Mouse (Mus musculus) CD4-positive helper T cell, adult 2 months (primary cell): ENCODE measurements around the gene Bach2.

Source experiments
- DNase-seq: peaks from one replicate; pipeline ENCODE4 v3.0.0-alpha.2; 2012; ENCODE audit warnings: low read depth, missing footprints, low spot score

Gene Bach2

DNA sequence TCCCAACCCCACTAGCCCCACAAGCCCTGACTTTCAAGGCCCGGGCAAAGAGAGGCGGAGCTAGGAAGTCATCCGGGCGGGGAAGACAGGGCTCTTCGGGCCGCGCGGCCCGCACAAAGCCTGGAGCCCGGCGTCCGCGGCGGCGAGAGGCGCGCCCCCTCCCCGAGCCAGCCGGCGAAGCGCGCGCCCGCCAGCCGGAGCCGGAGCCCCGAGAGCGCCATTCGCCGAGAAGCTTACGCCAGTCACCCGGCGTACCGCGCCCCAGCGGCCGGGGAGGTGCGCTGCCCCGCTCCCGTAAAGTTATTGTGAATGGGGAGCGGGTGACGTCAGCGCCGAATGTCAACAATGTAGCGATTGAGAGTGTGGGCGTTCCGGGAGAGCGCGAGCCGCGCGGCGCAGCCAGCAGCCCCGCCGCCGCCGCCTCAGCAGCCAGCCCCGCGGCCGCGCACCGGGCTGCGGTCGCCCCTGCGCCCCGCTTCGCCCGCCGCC is at the start of gene Bach2:
TSS of gene Bach2 (plus strand) at position 439 of the 489 bp plus-strand sequence.
- DNase-seq = peak; percentile 94

DNA sequence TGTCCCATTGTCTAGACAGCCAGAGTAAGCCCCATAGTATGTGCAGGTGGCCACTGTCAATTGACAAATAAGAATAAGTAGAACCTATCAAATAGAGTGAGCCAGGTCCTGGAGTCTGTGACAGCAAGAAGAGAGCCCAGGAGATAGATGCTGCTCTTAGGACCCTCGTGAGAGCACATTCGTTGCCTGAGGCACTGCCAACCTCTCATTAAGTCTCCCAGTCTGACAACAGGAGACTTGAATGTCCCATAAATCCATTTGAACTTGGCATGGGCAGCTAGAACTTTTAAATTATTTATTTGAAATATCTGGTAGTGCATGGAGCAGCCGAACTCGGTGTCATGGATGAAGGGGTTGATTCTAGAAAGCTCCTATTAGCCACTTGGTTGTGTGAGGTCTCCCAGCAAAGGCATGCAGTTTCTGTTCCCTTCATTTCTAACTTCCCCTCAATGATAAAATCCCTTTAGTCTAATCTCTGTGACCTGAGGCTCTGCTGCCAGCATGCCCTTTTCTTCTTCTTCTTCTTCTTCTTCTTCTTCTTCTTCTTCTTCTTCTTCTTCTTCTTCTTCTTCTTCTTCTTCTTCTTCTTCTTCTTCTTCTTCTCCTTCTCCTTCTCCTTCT is 49.1 kb upstream of the Bach2 start:
- no peak for DNase-seq

DNA sequence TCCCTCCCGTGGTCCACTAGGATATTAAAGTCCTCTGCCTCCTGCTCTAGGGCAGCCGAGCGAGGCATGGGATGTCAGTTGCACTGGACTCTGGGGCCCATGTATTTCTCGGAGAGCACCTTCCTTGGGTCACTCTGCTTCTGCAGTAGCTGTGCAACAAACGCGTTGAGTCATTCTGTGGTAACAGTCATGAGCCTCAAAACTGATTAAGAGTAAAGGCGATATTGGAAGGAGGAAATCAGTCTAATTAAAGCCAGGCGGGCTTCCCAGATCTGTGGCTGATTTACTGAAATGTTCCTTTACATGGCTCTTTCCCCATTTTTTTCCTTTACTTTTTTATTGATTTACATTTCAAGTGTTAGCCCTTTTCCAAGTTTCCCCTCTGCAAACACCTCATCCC is 48.1 kb upstream of the Bach2 start:
- no peak for DNase-seq

DNA sequence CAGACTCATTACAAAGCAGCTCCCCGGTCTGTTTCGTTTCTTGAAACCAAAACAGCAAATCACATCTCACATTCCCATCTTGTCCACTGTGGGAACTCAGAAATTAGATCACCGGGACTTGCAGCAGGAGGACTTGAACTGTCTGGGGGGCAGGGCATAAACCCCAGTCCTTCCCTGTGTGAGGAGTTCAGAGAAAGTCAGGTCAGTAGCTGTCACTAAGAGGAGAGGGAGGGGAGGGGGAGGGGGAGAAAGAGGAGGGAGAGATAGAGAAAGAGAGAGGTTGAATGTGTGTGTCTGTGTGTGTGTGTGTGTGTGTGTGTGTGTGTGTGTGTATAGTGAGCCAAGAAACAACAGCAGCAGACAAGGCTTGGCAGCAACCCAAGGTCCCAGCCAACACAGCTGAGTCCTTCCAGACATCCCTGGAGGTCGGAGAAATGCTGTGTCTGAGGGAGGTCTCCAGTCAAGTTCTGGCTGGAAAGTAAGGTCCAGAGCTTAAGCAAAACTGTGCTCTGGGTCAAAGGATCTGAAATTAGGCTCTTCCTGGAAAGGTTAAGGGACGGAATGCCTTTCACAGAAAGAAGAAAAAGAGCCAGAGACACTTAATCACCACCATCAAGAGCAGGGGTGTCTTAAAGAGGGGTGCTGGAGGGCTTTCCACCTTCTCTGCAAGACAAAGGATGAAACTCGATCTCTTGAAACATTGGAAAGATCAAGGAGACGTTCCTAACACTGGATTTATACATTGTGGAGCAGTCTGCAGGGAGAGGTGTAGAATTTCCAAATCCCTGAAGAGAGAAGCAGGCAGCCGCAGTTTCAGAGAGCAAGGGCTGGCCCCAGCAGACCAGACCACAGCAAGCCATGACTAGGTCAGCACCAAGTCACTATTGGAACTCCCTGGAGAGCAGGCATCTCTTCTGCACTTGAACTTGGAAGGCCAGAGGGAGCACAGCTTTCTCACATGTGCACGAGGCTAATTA is 42.4 kb upstream of the Bach2 start:
- no peak for DNase-seq

DNA sequence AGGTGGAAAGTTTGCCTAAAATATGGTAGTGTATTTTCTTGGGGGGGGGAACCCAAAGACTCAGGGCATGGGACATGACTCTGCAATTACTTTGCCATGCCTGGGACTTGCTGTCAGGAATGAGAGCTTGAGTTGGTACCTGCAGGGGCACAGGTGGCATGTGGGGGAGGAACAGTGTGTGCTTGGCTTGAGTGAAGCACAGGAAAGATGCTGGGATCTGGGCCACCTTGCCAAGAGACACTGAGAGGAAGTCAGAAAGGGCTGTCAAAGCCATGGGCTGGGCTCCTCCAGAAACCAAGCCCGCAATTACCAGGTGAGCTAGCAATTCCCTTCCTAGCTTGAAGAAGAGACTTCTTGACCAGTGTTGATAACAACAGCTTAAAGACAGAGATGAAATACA is 40.6 kb upstream of the Bach2 start:
- no peak for DNase-seq

DNA sequence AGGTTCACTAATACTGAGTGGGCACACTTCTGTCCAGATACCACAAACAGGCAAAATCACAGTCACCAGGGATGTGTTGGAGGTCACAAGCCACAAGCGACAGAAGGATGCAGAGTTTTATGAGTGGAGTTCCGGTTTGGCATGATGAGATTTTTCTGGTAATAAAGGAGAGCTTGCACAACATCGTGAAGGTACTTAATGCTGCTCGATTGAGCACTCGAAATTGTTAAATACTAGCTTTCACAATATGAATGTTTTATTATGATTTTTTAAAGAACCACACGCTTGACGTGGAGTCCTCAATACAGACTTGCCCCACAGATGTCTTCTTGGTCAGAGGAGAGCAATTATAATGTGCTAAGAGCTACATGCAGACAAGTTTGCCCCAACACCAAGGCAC is 40.0 kb upstream of the Bach2 start:
- no peak for DNase-seq

DNA sequence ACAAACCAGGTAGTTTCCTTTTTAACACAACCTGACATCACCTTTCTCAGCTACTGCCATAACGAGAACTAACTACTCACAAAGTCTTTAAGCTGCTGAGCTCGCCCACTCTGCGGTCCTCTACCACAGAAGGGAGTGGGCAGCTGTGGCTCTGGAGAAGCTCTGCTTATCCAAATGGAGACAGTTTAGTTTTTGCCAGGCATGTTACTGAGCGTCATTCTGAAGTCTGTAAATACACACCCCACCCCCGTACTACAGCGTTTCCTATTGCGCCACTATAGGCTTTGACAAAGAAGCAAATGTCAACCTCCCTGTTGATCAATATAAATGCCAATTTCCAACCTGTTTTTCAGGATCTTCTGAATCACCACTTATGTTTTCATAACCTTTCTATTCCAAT is 39.4 kb upstream of the Bach2 start:
- no peak for DNase-seq

DNA sequence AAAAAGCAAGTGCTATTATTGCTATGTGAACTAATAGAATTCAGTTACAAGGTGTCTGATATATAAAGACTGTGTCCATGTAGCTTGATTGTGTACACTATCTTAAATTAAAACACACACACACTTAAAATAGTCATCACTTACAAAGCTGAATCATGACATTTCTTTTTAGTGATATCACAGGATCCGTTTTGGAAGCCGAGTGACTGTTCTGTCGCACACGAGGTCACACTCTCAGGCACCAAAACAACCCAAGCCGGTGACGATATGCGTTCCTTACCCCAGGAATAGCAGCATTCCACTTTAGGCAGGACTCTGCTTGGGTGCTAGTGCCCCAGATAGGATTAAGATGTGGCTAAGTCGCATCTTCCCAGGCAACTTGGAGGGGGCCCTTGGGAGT is 37.5 kb upstream of the Bach2 start:
- no peak for DNase-seq

DNA sequence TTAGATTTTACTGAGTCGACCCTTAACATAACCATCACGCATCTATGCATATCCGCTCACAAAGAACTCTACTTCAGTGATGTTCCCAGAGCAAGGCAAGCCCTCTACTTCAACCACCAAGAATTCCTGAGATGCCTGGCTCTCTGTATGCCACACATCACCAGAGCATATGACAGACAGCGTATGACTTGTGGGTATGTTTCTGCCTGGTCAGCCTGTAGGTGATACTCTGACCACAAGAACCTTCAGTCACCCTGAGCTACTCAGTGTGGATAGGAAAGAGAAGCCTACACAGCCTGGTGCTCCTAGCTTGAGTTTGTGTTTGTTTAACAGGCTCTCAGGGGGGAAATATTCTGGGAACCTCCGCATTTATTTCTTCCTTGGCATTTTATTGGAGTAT is 36.2 kb upstream of the Bach2 start:
- no peak for DNase-seq

DNA sequence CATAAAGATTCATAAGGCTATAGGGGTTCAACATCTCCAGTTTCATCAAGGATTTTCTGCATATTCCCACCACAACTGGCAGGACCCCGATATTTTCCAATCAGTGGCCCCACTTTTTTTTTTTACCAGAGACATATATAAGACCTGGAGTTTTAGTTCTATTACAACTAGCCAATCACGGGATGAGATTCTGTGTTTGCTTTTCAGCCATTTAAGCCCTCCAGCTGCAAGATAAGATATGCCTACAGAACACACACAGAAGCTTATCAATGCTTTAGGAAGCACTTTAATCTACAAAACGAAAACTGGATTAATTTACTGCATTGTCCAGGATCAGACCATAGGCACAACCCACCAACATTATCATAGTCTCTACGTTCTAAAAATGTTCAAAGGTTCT is 33.8 kb upstream of the Bach2 start:
- DNase-seq = no peak

DNA sequence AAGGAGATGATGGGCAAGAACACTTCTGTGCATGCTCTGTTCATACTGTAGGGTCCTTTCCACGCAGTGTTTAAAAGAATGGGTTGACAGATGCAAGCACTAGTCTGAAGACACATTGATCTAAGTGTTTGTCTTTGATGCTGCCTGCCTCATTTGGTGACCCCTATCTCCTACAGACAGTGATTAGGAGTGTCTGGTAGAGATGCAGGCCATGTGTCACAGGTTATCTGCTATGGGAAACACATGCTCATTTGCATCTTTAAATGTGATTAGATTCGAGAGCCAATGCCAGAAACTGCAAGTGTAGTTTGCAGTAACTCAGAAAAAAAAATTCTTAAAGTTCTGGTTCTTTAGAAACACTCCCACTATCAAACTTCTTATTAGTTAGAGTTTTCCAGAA is 32.8 kb upstream of the Bach2 start:
- DNase-seq = no peak

DNA sequence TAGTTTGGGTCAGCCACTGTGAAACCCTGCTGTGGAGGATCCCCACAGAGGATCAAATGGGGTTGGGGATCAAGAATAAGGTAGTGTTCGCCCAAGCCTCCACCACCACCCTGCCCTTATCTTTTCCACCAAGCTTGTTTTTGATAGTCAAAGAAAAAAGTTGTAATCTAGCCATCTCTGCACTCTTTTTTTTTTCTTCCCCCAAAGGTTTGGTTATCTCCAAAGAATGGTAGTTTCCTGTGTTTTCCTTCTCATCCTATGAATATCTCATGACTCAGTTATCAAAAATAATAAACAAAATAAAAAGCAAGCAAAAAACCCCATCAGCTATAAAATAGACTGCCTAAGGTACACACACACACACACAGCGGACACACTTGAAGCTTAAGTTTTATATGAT is 28.6 kb upstream of the Bach2 start:
- no peak for DNase-seq

DNA sequence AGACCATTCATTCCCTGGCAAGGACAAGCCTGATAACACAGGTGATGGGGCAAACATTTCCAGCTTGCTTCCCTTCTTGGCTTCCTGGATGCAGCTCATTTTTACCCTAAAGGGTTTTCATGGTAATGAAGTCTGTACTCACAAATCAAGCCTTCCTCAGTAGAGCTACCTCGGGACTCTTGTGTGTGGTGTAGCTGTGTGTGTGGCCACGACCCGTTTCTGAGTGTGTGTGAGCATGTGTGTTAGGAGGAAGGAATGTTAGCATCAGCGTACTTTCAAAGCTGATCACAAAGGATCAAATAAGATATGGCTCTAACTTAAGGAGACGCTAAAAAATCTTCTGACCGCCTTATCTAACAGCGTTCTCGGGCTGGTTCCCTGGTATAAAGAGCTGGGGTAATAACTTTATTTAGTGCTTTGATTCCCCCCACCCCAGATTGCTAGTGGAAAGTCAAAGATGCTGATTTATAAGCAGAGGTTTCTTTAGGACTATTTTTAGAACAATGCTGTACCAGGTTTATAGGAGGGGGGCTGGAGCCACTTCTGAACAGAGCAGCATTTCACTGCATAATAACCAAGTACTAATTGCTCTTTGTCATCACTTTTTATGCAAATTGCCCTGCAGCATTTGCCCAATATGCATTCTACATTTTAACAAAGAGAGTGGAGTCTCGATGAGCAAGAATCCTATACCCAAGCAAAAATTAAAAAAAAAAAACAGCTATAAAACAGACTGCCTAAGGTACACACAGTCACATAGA is 28.0 kb upstream of the Bach2 start:
- no peak for DNase-seq

DNA sequence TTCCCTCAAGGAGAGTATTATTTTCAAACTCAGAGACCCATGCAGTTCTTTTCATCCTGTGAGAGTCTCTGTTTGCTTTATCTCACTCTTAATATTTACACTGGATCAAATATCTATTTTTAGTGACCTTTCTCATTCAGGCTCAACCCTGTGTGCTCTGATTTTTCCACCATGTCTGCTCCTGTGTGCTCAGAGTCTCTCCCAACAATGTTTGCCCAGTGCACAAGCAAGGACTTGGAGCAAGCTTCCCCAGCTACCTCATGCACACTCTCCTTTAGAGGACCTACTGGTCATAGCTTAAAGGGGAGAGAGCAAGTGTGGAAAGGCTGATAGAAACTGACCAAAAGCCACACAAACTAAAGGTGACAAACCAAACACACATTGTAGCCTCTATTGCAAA is 26.0 kb upstream of the Bach2 start:
- no peak for DNase-seq

DNA sequence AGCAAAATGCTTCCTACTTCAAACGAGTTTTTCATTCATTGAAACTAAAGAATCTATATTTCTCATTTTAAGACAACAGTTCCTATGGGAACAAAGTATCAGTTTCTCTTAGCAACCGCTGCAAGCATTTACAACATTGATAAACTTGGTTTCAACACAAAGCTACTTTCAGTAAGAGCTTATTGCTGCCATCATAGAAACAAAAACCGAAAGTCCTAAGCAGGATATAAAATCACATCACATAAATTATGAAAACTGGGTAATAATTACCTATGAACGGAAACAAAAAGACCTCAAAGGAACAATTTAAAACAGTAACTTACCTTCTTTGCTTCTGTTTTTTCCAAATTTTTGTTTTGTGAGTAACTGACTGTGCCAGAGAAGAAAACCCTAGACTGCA is 22.1 kb upstream of the Bach2 start:
- peak; percentile 67 for DNase-seq

DNA sequence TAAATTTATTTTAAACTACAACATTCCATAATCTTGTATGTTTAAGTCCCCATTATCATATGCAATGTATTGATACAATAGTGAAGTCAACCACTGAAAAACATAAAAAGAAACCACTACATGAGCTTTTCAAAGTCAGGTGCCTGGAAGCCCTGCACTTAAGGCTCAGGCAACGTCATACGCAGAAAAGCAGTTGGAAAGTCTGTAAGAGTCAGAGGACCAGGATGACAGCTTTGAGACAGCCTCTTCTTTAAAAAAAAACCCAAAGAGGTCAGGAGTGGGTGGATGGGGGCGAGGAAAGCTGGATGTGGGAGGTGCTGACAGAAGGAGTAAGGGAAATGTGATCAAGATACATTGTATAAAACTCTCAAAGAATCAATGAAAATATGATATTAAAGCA is 21.6 kb upstream of the Bach2 start:
- peak; percentile 70 for DNase-seq

DNA sequence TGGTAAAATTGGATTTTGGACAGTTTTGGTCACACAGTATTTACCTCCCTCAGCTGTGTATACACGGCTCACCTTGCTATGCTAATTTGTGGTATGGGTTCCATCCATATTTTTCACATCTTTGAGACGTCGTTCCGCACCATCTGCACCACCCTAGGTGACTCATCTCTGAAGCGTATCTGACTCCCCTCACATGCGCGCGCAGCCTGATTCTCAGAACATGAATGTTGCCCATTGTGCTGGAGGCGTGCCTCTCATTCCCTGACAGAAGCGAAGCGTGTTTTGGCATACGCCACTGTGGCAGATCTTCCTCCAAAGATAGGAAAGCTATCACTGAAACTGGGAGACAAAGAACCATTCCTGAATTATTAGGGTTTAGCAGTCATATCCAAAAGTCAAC is 21.0 kb upstream of the Bach2 start:
- DNase-seq = peak; percentile 73

DNA sequence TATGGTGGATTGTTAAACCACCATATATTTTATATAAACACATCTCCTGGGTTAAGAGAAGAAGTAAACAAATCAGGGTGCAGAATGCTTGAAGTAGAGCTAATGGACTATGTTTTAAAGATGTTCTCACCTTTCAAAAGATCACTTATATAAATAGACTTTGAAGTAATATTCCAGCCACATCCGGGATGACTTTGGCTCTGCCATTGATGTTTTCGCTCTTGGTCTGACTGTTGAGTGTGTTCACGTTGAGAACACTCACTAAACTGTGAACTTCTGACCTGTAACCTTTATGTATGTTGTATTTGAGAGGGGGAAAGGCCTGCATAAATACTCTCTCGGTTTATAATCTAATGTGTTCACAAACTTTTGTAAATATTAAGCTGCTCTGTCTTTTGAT is 20.2 kb upstream of the Bach2 start:
- no peak for DNase-seq

DNA sequence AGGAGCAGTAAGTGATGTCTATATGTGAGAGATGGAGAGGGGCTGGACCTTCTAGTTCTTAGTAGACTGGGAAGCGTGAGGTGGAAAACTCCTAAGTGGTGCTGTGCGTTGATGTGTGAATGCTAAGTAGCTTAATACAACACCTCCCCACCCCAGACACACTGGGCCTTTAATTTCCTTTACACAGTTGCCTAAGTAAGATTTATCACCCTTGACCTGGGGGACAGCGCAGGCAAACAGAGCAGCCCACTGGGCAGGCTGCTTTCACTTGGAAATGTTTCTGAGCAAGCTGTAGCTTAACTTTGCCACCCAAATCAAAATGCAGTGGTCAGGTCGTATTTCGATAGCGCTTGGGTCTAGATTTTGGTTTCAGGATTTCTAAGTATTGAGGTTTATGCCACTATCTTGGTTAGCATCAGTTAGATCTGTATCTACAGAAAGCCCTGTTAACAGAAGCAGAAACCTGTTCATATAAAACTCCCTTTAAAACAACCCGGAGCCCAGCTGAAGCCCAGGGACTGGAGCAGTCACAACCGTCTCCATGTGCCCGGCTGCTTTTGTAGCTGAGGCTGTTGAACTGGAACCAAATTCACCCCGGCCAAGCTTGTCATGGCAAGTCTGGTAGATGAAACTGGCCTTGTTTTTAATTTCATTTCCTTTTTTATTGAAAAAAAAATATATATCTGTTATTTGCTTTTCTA is 19.0 kb upstream of the Bach2 start:
- no peak for DNase-seq

DNA sequence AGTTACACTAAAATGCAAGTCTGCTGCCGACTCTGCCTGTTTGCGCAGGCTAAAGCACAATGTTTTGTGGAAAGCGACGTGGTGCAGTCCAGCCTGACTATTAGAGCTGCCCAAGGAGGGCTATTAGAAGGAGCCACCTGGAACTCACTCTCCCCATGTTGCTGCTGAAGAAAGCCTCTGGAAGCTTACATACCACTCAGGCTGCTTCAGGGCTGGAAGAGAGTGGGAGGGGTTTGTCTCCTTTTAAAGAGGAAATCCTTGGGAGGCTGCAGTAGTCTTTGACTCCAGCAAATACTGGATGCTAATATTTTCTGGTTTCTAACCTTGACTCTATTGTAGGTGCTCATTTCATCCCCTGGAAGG is 18.5 kb upstream of the Bach2 start:
- DNase-seq = no peak

DNA sequence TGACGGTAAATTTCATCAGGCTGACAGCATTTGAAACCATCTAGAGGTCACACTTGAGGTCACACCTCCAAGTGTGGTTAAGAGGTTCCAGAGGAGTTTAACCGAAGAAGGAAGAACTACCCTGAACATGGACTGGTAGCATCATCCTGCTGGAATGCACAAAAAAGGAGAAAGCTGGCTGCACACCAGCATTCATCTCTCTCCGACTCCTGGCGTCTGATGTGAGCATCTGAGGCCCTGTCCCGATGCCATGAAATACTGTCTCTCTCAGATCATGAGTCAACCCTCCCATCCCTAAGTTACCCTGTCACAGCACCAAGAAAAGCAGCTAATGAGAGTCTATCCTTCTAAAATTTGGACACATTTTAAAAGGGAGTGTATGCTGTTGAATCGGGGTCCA is 17.6 kb upstream of the Bach2 start:
- DNase-seq = no peak

DNA sequence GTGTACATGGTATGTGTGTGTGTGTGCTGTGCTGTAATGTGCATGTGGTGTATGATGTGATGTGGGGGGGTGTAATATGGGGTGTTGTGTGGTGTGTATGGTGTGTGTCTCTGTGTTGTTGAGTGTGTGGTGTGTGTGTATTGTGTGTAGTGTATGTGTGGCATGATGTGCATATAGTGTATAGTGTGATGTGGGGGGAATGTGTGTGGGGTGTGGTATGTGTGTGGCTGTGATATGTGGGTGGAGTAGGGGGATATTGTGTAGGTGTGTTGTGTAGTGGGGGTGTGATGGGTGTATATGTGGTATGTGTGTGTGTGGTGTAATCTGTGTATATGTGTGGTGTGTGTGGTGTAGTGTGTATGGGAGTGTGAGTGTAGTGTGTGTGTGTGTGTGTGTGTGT is 15.0 kb upstream of the Bach2 start:
- no peak for DNase-seq
